Mouse (Mus musculus) T-cell, adult 2 months (primary cell): ENCODE measurements around the gene Wnt5b.
"Not testable (repeated sequence)": the region's sequence is repeated elsewhere in the genome, so short reads cannot be mapped to it uniquely, and the experiment has no call there.

Experiments
- DNase-seq: peaks from one replicate; pipeline ENCODE4 v3.0.0; 2022; ENCODE audit warnings: low spot score

The Wnt5b gene

GRCm38 (mm10) chr6:119450965-119451943 lies 92.9 kb downstream of the Wnt5b start:
- DNase-seq: peak; percentile 21

GRCm38 (mm10) chr6:119449060-119449499 lies 95.1 kb downstream of the Wnt5b start:
- peak; percentile 37 for DNase-seq

GRCm38 (mm10) chr6:119448321-119449059 lies 95.7 kb downstream of the Wnt5b start:
- DNase-seq: no peak

- DNase-seq: no peak
Measured at GRCm38 (mm10) chr6:119445671-119446607, 98.2 kb downstream of the Wnt5b start.

- DNase-seq: peak; percentile 73
Measured at GRCm38 (mm10) chr6:119443742-119444645, 100.2 kb downstream of the Wnt5b start.

GRCm38 (mm10) chr6:119442729-119443128 lies 101.4 kb downstream of the Wnt5b start:
- not testable (repeated sequence) for DNase-seq

GRCm38 (mm10) chr6:119437894-119438761 lies 106.0 kb downstream of the Wnt5b start:
- DNase-seq: no peak

- DNase-seq: no peak
Measured at GRCm38 (mm10) chr6:119434394-119434793, 109.8 kb downstream of the Wnt5b start.

GRCm38 (mm10) chr6:119431751-119432324 lies 112.3 kb downstream of the Wnt5b start:
- no peak for DNase-seq

- peak; percentile 38 for DNase-seq
Measured at GRCm38 (mm10) chr6:119430508-119430907, 113.6 kb downstream of the Wnt5b start.

- no peak for DNase-seq
Measured at GRCm38 (mm10) chr6:119429311-119429710, 114.8 kb downstream of the Wnt5b start.

- DNase-seq: peak; percentile 36
Measured at GRCm38 (mm10) chr6:119428611-119429010, 115.5 kb downstream of the Wnt5b start.

GRCm38 (mm10) chr6:119421001-119421400 lies 123.1 kb downstream of the Wnt5b start:
- no peak for DNase-seq

GRCm38 (mm10) chr6:119420357-119420756 lies 123.8 kb downstream of the Wnt5b start:
- DNase-seq: no peak

GRCm38 (mm10) chr6:119419412-119419811 lies 124.7 kb downstream of the Wnt5b start:
- DNase-seq: no peak

GRCm38 (mm10) chr6:119418392-119419251 lies 125.5 kb downstream of the Wnt5b start:
- DNase-seq: no peak

- no peak for DNase-seq
Measured at GRCm38 (mm10) chr6:119417821-119418220, 126.3 kb downstream of the Wnt5b start.

- no peak for DNase-seq
Measured at GRCm38 (mm10) chr6:119417354-119417753, 126.8 kb downstream of the Wnt5b start, which contains the start of gene Adipor2. Adipor2 (minus strand) TSS chr6:119417704.
